Mouse (Mus musculus): Measurements from ENCODE around the gene Rfc3.

Rfc3 gene

DNA sequence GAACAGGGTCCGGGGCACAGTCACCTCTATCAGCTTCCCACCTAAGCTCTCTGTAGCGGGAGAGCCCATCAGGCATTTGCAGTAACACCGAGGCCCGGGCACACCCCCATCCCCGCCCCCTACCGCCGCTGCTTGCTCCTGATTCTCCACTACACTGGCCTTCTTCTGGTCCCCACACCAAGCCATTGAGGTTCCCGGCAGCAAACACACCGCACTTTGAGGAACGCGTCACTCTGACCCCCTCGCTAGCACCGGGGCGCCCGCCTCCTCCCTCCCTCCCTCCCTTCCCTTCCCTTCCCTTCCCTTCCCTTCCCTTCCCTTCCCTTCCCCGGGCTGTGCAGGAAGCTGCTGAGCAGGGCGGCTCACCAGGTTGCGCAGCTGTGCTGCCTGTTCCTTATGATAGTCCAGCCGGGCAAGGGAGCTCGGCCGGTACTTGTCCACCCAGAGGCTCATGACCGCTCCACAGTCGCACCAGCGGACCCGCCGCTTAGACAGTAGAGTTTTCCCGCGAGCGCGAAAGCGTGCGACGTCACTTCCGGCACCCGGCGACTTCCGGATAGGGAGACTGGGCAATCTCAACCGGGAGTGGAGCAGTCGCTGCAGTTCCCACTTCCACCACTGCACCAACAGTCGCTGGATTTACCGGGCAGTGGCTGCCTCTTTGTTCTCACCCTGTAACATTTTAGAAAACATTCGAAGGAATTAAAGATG lies at the start of gene Rfc3:
Gene Rfc3 (minus strand): TSS at position 543 of the 711 bp plus-strand sequence.
- no peak for TF ChIP-seq GATA4 (IDR thresholded peaks at IDR 0.05; ENCODE audit: insufficient replicate concordance, low read length)

DNA sequence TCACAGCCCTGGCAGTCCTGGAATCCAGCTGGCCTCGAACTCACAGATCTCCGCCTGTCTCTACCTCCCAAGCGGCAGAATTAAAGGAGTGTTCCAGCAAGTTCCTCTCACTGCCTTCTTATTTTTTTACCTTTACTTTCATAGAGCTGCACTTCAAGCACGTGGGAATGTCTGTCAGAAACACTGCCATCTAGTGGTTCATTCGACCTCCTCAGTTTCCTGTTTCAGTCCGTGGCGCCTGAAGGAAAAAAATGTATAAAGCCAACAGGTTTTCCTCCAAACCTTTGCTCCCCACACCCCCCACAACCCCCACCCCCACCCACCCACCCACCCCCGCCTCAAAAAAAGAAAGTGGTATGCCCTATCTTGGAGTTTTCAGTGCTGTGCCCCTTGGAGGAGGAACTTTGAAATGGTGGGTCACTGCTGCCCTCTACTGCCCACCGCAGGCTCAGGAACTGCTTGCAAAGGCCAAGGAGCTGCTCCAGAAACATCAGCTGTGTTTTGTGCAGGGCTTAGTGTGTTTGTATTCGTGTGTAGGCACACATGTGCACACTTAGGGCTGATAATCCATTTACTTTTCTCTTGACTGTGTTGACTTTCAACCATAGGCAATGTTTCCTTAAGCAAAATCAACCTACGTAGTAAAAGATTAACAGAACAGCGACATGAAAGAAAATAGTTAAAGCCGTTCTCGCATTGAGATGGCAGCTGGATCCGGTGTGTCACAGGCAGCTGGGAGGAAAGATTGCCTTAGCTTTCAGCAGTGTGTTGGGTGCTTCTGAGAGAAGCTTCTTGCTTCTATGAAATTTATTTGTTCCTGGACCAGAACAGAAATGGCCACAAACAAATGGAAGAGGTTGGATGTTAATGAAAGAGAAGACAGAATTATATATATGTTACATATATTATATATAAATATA lies 35.8 kb upstream of the Rfc3 start:
- TF ChIP-seq GATA4 (IDR thresholded peaks at IDR 0.05; ENCODE audit: insufficient replicate concordance, low read length), result no peak

- no peak for TF ChIP-seq GATA4 (IDR thresholded peaks at IDR 0.05; ENCODE audit: insufficient replicate concordance, low read length)
Observed at GRCm38 (mm10) chr5:151662207-151662606, 11.2 kb upstream of the Rfc3 start.

DNA sequence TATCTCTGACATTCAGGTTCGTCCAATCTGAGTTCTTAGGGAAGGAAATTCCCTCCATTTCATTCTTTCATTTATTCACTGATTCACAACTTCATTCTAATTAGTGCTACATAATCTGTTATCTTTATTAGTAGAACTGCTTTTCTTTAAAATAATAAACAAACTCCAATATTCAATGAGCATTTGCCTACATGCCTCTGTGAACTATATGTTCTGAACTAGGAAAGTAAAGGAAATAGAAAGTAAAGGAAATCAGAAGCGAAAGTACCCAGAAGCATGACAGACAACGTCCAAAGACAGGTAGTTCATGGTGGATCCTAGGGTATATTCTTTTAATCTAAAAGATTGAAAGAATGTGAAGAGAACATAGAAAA lies 356 bp upstream of the Rfc3 start:
- TF ChIP-seq GATA4 (IDR thresholded peaks at IDR 0.05; ENCODE audit: insufficient replicate concordance, low read length), result no peak

DNA sequence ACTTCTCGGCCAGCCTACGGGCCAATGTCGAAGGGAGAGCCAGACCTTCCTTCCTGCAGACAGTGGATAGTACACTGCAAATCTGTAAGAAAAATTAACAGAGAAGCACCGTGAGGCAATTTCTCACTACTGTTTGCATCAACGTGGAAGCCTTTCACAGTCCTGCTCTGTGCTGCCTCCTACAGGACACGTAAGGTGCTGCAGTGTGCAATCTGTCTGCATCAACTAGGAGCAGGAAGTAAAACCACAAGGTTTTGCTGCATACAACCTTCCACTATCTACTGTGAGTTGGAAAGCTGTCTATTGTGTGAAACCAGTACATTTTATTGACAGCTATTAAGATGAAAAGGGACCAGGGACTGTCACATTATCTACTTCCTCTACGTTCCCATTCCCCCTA lies 6.2 kb downstream of the Rfc3 start:
- no peak for TF ChIP-seq GATA4 (IDR thresholded peaks at IDR 0.05; ENCODE audit: insufficient replicate concordance, low read length)

DNA sequence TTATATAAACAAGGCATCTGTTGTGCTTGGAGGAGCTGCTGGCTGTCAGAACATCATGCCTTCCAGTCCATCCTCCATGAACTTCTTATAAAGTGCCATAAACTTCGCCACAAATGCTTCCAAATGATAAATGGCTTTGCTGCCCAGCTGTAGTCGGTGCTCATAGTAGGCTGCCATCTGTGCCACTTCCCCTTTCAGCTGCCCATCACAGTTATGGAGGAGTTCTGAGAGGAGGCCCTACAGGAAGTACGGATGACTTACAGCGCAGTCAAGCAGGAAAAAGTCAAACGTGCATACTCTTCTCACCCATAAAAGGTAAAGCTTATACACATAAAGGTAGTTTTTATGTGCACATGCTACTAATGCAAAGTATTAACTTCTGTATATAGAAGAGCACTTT lies 8.2 kb downstream of the Rfc3 start:
- no peak for TF ChIP-seq GATA4 (IDR thresholded peaks at IDR 0.05; ENCODE audit: insufficient replicate concordance, low read length)

DNA sequence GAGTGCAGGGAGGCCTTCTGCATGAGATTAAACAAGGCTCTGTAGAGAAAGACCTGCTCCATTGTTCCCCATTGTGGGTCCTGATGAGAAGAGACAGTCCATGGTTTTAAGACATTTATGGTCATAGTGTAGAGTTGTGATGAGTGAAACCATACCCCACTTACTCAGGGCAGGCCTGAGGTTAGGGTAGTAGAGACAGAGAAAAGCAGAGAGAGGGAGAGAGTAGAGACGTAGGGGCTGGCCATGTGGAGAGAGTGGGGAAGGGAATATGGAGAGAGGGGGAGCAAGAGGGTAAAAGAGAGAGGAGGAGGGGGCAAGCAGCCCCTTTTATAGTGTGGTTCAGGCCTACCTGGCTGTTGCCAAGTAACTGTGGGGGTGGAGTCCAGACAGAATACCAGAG lies 8.9 kb downstream of the Rfc3 start:
- TF ChIP-seq GATA4 (IDR thresholded peaks at IDR 0.05; ENCODE audit: insufficient replicate concordance, low read length), result no peak

- no peak for TF ChIP-seq GATA4 (IDR thresholded peaks at IDR 0.05; ENCODE audit: insufficient replicate concordance, low read length)
Observed at GRCm38 (mm10) chr5:151605921-151606320, 45.1 kb downstream of the Rfc3 start, which contains the start of gene Vmn2r18. Gene Vmn2r18 (minus strand): TSS chr5:151606021.

GRCm38 (mm10) chr5:151601696-151602095 lies 49.3 kb downstream of the Rfc3 start:
- TF ChIP-seq GATA4 (IDR thresholded peaks at IDR 0.05; ENCODE audit: insufficient replicate concordance, low read length), result no peak
